Mouse (Mus musculus) liver, adult 2 months (tissue): ENCODE results near the gene Ubtd2.

ENCODE experiments used
- CTCF ChIP-seq: fragments of 200-500 bp; IDR thresholded peaks from 2 replicates; pipeline ENCODE4 v1.5.1; 2011; ENCODE audit warnings: low read depth, low read length, control low read depth
- POLR2A ChIP-seq: fragments of 200-500 bp; IDR thresholded peaks from 2 replicates; pipeline ENCODE4 v1.6.1; 2011; ENCODE audit warnings: low read length, control low read depth; ENCODE audit not compliant: insufficient read depth; ENCODE audit errors: extremely low read depth

- TF ChIP-seq POLR2A (no peak), CTCF (peak; percentile 76)
Observed at GRCm38 (mm10) chr11:32450216-32450615, 5.0 kb upstream of the Ubtd2 start.
